Mouse (Mus musculus): ENCODE data around the gene Tas2r115. TPM values are rescaled to one million over a fixed set of nuclear protein-coding genes. Genes with fewer than 3 reads are reported as not detected.

Tas2r115 gene
- polyA plus RNA-seq (2017; shearing (Covaris generic)) = not detected

DNA sequence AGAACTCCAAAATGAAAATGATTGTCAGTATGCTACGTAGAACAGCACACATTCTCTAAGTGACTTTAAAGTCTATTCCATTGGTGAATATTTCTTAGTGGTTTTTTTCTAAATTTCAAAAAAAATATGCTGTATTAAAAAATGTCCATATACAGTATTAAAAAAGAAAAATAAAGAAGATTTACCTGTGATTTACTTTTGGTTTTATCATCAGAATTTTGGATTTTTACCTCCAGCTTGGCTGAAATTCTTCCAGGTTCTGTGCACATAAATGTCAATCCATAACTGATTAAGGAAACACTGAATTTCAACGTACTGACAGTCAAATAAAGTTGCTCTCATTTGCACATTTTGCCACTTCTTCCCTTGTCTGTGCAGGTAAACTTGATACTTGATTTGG lies at the start of gene Tas2r115:
Gene Tas2r115, minus strand, starts transcription at position 101 of the 400 bp plus-strand sequence.

GRCm38 (mm10) chr6:132778062-132778461 lies 40.2 kb upstream of the Tas2r115 start, which contains the start of gene Tas2r136:
Gene Tas2r136 (minus strand): TSS chr6:132778162.

DNA sequence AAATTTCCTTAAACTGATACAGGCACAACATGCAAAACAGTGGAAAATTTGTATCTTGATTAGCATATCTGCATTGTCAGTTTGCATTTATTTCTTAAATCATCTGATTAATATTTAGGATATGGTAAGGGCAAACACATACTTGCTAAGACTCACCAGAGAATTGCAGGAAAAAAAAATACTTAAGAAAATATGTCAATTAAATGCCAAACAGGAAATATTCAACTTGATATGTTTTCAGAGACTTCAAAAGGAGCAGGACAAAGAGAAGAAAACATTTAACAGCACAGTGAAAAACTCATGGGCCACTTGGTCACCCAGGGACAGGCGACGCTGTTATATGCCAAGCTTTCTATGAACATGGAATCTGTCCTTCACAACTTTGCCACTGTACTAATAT lies 24.0 kb upstream of the Tas2r115 start, which contains the start of gene Tas2r102:
Gene Tas2r102, plus strand, starts transcription at position 301 of the 400 bp plus-strand sequence.

DNA sequence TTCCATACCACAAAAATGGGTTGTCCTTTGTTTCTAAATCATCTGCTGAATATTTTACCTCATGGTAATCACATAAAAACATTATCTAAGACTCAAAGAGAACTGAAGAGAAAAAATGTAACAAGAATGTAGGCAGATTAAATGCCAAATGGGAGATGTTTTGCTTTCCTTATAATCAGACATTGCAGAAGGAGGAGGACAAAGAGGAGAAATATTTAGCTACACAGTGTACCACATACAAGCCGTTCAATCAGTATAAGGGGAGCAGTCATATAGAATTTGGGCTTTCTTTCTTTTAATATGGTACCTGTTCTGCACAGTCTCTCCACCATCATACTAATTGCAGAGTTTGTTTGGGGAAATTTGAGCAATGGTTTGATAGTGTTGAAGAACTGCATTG lies 16.6 kb upstream of the Tas2r115 start, which contains the start of gene Tas2r124:
Gene Tas2r124, plus strand, starts transcription at position 301 of the 400 bp plus-strand sequence.

DNA sequence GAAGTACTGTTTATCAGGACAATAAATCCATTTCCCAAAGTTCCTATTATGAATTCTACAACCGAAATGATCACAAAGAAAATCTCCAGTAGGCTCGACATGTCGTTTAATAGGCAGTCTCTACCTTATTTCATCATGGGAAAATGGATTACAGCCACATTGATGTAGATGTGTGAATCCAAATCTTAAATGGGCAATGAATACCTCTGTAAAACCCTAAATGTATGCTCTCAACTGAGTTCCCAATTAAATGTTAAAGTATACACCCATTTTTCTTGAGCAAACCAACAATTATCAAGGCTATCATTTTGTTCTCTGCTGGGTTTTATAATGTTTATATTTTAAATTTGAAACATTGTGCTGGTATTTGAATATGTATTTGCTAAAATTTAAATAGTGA lies 26.0 kb downstream of the Tas2r115 start, which contains the start of gene Tas2r122:
Gene Tas2r122, minus strand, starts transcription at position 101 of the 400 bp plus-strand sequence.

DNA sequence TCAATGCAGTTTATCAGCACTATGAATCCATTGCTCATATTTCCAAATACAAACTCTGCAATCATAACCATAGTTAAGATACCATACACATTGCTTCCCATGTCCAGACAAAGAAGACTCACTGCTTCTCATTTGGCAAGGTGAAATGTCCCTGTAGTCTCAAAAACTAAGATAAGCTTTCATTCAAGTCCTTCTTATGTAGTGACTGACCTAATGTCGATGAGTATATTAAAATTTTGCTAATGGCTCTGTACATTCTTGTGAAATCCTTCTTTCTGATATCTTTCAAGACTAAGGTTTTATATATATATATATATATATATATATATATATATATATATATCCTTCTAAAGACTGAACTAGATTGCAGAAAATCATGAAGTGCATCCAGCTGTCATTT lies 36.9 kb downstream of the Tas2r115 start, which contains the start of gene Tas2r121:
Gene Tas2r121, minus strand, starts transcription at position 101 of the 400 bp plus-strand sequence.

Other genes starting within 250 kb of the Tas2r115 start
- gene Prh1, start 168.2 kb downstream of the Tas2r115 start, polyA plus RNA-seq (2017; shearing (Covaris generic)) = not detected
- not detected for gene Prp2, start 142.1 kb downstream of the Tas2r115 start, polyA plus RNA-seq (2017; shearing (Covaris generic))
- not detected for gene A630073D07Rik, start 86.5 kb downstream of the Tas2r115 start, polyA plus RNA-seq (2017; shearing (Covaris generic))
- not detected for gene Tas2r120, start 81.1 kb downstream of the Tas2r115 start, polyA plus RNA-seq (2017; shearing (Covaris generic))
- gene Tas2r121, start 37.0 kb downstream of the Tas2r115 start, polyA plus RNA-seq (2017; shearing (Covaris generic)) = not detected
- not detected for gene Tas2r122, start 26.1 kb downstream of the Tas2r115 start, polyA plus RNA-seq (2017; shearing (Covaris generic))
- not detected for gene Tas2r124, start 16.7 kb upstream of the Tas2r115 start, polyA plus RNA-seq (2017; shearing (Covaris generic))
- not detected for gene Tas2r102, start 24.1 kb upstream of the Tas2r115 start, polyA plus RNA-seq (2017; shearing (Covaris generic))
- not detected for gene Tas2r136, start 40.1 kb upstream of the Tas2r115 start, polyA plus RNA-seq (2017; shearing (Covaris generic))
- gene Tas2r117, start 64.8 kb upstream of the Tas2r115 start, polyA plus RNA-seq (2017; shearing (Covaris generic)) = not detected
- gene Tas2r123, start 109.1 kb upstream of the Tas2r115 start, polyA plus RNA-seq (2017; shearing (Covaris generic)) = not detected
- gene Tas2r116, start 117.4 kb upstream of the Tas2r115 start, polyA plus RNA-seq (2017; shearing (Covaris generic)) = not detected
- not detected for gene Tas2r110, start 130.0 kb upstream of the Tas2r115 start, polyA plus RNA-seq (2017; shearing (Covaris generic))
- not detected for gene Tas2r113, start 155.0 kb upstream of the Tas2r115 start, polyA plus RNA-seq (2017; shearing (Covaris generic))
- gene Tas2r125, start 171.6 kb upstream of the Tas2r115 start, polyA plus RNA-seq (2017; shearing (Covaris generic)) = not detected
- gene Tas2r129, start 213.1 kb upstream of the Tas2r115 start, polyA plus RNA-seq (2017; shearing (Covaris generic)) = not detected
- gene Tas2r131, start 219.9 kb upstream of the Tas2r115 start, polyA plus RNA-seq (2017; shearing (Covaris generic)) = not detected
- not detected for gene Tas2r109, start 242.9 kb upstream of the Tas2r115 start, polyA plus RNA-seq (2017; shearing (Covaris generic))

Data from naive thymus-derived CD4-positive, alpha-beta T cell, adult 5 months (primary cell).